Mouse (Mus musculus): ENCODE measurements at regions not wholly inside any gene's neighbourhood (a gene's known extent, or its start where the extent isn't known, plus 50 kb on each side); places are given as distances from the start of the nearest gene placed in this dataset.

DNA sequence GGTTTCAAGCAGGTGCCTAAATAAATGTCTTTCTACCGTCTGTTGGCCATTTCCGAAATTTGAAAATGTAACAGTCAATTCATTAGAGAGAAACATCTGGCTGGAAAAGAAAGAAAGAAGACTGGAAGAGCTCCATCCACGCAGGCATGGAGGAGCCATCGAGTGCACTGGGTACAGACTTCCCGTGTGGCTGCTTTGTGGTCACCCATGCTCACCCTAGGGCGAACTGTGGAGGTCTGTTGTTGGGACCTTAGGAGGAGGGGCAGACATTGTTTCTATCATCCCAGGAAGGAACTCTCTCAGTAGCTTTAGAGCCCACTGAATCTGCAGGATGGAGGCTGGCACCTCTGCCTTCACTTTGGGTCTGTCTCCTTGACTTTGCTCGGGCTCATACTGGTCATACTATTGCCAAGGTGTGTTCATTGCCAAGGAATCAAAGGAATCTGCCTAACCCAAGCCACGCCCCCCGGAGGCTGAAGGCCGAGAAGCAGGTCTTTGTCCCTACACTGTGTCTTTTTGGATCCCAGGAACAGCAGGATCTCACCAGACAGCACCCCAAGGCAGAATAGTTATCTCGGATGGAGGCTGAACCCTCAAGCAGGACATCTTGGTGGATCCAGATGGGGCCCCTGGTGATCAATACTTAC, 54.3 kb upstream of the Kcng1 start:
- no peak for DNase-seq

DNA sequence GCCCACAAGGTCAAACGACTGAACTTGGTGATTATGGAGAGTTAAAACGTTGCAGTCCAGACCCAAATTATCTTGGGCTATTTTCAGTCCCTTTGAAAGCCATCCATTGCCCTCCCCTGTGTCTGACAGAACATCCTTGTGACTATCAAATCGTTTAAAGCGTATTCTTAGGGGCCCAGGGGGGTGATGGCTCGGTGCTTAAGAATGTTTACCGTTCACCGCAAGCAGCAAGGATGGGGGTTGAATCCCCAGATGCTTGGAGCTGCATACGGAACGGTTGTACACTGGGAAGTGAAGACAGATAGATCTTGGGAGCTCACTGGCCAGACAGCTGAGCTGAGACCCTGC, 52.7 kb upstream of the Kcng1 start:
- no peak for DNase-seq

DNA sequence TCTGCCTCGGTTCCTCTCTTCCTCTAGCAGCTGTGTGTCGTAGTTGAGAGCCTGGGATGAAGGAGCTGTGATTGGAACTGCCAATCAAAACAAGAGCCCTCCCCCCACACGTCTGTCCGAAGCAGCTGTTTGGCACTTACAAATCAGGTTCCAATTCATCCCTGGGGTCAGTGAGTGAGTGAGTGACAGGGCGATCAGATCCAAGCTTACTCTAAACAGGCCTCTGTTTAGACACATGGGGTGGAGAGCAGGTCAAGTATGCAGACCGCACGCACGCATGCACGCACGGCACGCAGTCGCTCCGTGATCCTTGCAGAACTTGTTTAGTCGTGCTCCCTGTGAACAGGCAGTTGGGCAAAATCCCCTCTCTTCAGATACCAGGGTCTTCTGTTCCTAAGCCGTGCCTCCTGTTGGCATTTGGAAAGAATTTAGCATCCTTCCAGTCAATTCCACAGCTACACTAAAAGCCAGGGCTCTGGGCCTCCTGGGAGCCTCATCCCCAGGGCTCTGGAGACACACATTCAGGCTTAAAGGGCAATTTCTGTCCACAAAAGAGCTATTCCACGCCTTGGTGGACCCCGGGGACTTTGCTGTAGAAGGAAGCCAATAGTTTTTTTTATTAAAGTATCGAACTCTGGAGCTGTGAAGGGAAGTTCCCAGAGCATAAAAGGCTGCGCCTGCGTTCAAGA, 52.2 kb upstream of the Kcng1 start:
- DNase-seq = peak; percentile 60

DNA sequence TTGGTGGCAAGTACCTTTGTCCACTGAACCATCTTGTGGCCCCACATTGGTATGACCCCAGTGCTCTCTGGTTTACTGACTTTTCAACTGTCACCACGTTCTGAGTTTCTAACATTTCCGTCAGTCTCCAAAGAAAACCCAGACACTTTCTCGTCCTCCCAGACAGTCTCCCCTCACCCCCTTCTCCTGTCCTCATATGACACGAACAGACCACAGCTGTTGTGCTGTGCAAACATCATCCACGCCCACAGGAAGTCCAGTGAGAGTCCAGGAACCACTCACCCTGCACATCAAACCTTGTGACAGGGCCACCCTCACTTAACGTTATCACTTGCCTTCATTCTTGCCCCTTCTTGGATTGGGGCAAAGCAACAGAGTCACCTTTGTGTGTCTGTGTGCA, 51.4 kb upstream of the Kcng1 start:
- DNase-seq = peak; percentile 81

Data from lung, postnatal 10 days (tissue).